Mouse (Mus musculus) embryo, embryonic 10.5 days (tissue): ENCODE measurements at regions not wholly inside any gene's neighbourhood (a gene's known extent, or its start where the extent isn't known, plus 50 kb on each side); places are given as distances from the start of the nearest gene placed in this dataset.

Source experiments
- DNase-seq: peaks from one replicate; pipeline ENCODE4 v3.0.0-alpha.2; 2015; ENCODE audit warnings: low spot score

- DNase-seq = no peak
Measured at GRCm38 (mm10) chr13:98438206-98438605, 53.6 kb downstream of the Gm10320 start.

- no peak for DNase-seq
Measured at GRCm38 (mm10) chr13:98436961-98437360, 54.8 kb downstream of the Gm10320 start.

GRCm38 (mm10) chr13:98435245-98435975, 56.4 kb downstream of the Gm10320 start:
- DNase-seq = no peak

- DNase-seq = peak; percentile 36
Measured at GRCm38 (mm10) chr13:98429851-98430250, 62.0 kb downstream of the Gm10320 start.

- peak; percentile 66 for DNase-seq
Measured at GRCm38 (mm10) chr13:98427660-98428059, 64.1 kb downstream of the Gm10320 start.

- no peak for DNase-seq
Measured at GRCm38 (mm10) chr13:98425026-98425425, 66.8 kb downstream of the Gm10320 start.

GRCm38 (mm10) chr13:98424000-98424399, 67.8 kb downstream of the Gm10320 start:
- DNase-seq = no peak

- no peak for DNase-seq
Measured at GRCm38 (mm10) chr13:98420419-98421043, 66.5 kb downstream of the Foxd1 start.

- no peak for DNase-seq
Measured at GRCm38 (mm10) chr13:98417736-98418135, 63.7 kb downstream of the Foxd1 start.

GRCm38 (mm10) chr13:98416457-98416856, 62.4 kb downstream of the Foxd1 start:
- no peak for DNase-seq

GRCm38 (mm10) chr13:98414851-98415250, 60.8 kb downstream of the Foxd1 start:
- DNase-seq = no peak

GRCm38 (mm10) chr13:98413233-98413632, 59.2 kb downstream of the Foxd1 start:
- no peak for DNase-seq
